Mouse (Mus musculus) heart, embryonic 14.5 days (tissue): ENCODE results near the gene Olfr237-ps1. TPM values are rescaled to one million over a fixed set of nuclear protein-coding genes. Genes with fewer than 3 reads are reported as not detected.

ENCODE experiments used
- polyA plus RNA-seq: library from polyadenylated mRNA; unstranded; fragments of >200 nt; fragmentation: Nextera tagmentation; extraction: Ambion mirVana; gene quantifications from 2 replicates; pipeline ENCODE4 v1.2.1, GENCODE M21; 2014

Olfr237-ps1 gene
- polyA plus RNA-seq, 1 experiment from 2014 or later, result not detected

Other genes starting within 250 kb of the Olfr237-ps1 start
- gene Olfr447, start 237.7 kb upstream of the Olfr237-ps1 start, polyA plus RNA-seq, result not detected in 2 replicates
- gene Olfr446, start 225.2 kb upstream of the Olfr237-ps1 start, polyA plus RNA-seq, result not detected in 2 replicates
- not detected in 2 replicates for gene Olfr444, start 197.5 kb upstream of the Olfr237-ps1 start, polyA plus RNA-seq
- not detected in 2 replicates for gene Olfr441, start 40.2 kb upstream of the Olfr237-ps1 start, polyA plus RNA-seq
- not detected in 2 replicates for gene Olfr437, start 16.7 kb downstream of the Olfr237-ps1 start, polyA plus RNA-seq
- not detected in 2 replicates for gene Olfr13, start 25.6 kb downstream of the Olfr237-ps1 start, polyA plus RNA-seq
- not detected in 2 replicates for gene Olfr435, start 50.6 kb downstream of the Olfr237-ps1 start, polyA plus RNA-seq
- not detected in 2 replicates for gene Olfr434, start 66.5 kb downstream of the Olfr237-ps1 start, polyA plus RNA-seq
- gene Olfr47, start 85.0 kb downstream of the Olfr237-ps1 start, polyA plus RNA-seq, result not detected in 2 replicates
- 6.9 and 7.1 TPM in 2 replicates for gene Arhgef5, start 119.0 kb downstream of the Olfr237-ps1 start, polyA plus RNA-seq
- gene Nobox, start 163.0 kb downstream of the Olfr237-ps1 start, polyA plus RNA-seq, result 0.16 and 0.19 TPM in 2 replicates